8 mouse cellular contexts compared by ENCODE assay signal in genomic region chr11:3292062-3292421, GRCm38 (mm10). TPM values are rescaled to one million over a fixed set of nuclear protein-coding genes. Genes with fewer than 3 reads are reported as not detected.
A peak's percentile ranks its signal among the peaks of the same experiment; 100 is the strongest.
DNase-seq lines count a peak whose midpoint lies in the region; ATAC-seq and TF ChIP-seq lines count a peak whose summit lies in the region.

No protein-coding gene starts in this region.

- H3K27me3 ChIP-seq in cerebellum, adult 2 months (ENCODE audit: control insufficient read depth, insufficient read depth, low read length): no peaks in the 10 kb centered on the region
- no peaks in the 10 kb centered on the region for H3K27me3 ChIP-seq in intestine, embryonic 15.5 days (replicated peaks)
- no peaks in the 10 kb centered on the region for H3K27me3 ChIP-seq in neural tube, embryonic 14.5 days (ENCODE audit: control insufficient read depth, insufficient read depth, low read length)

- H3K4me3 ChIP-seq in cerebellum, adult 2 months (replicated peaks; ENCODE audit: insufficient read depth, low read depth, low read length): peak overlapping the region; percentile 92
- H3K4me3 ChIP-seq in intestine, embryonic 15.5 days (replicated peaks): peak overlapping the region; percentile 88
- peak overlapping the region; percentile 81 for H3K4me3 ChIP-seq in neural tube, embryonic 14.5 days (ENCODE audit: low read depth, low read length)

- no peak for TF ChIP-seq POLR2A in cerebellum, adult 2 months (IDR thresholded peaks at IDR 0.05; ENCODE audit: borderline replicate concordance, insufficient read depth, low read length)

- no peaks in the 10 kb centered on the region for H3K9me3 ChIP-seq in intestine, embryonic 15.5 days
- H3K9me3 ChIP-seq in neural tube, embryonic 14.5 days (ENCODE audit: control insufficient read depth, low read length): no peaks in the 10 kb centered on the region

- peak overlapping the region; percentile 98 for H3K9ac ChIP-seq in intestine, embryonic 15.5 days
- H3K9ac ChIP-seq in neural tube, embryonic 14.5 days (replicated peaks; ENCODE audit: low read depth, low read length): peak overlapping the region; percentile 97

- H3K4me2 ChIP-seq in intestine, embryonic 15.5 days (replicated peaks): peak overlapping the region; percentile 98
- H3K4me2 ChIP-seq in neural tube, embryonic 14.5 days (ENCODE audit: low read depth, low read length): peak overlapping the region; percentile 100

- H3K36me3 ChIP-seq in intestine, embryonic 15.5 days: peaks cover 19% of the 10 kb centered on the region; the same call in 1 of the 2 replicates
- H3K36me3 ChIP-seq in neural tube, embryonic 14.5 days (ENCODE audit: control insufficient read depth, insufficient read depth, low read length): peaks cover 29% of the 10 kb centered on the region

- WGBS in cerebellum, adult 2 months: 6% methylated on average over 8 of the region's 8 CpGs
- WGBS in intestine, embryonic 15.5 days: 0% methylated on average over 8 of the region's 8 CpGs
- WGBS in neural tube, embryonic 14.5 days: 0% methylated on average over 8 of the region's 8 CpGs

- peak; percentile 47 for ATAC-seq in intestine, embryonic 15.5 days
- peak; percentile 3; the same call in 1 of the 2 replicates for ATAC-seq in neural tube, embryonic 14.5 days (ENCODE audit: low read depth)

- peak overlapping the region; percentile 15 for H3K27ac ChIP-seq in cerebellum, adult 2 months (ENCODE audit: insufficient read depth, low read length)
- peak overlapping the region; percentile 100 for H3K27ac ChIP-seq in intestine, embryonic 15.5 days
- peak overlapping the region; percentile 100 for H3K27ac ChIP-seq in neural tube, embryonic 14.5 days (ENCODE audit: low read depth, low read length)

- peaks cover 17% of the 10 kb centered on the region for H3K4me1 ChIP-seq in cerebellum, adult 2 months (ENCODE audit: control insufficient read depth, insufficient read depth, low read length)
- peaks cover 40% of the 10 kb centered on the region for H3K4me1 ChIP-seq in intestine, embryonic 15.5 days (replicated peaks)
- H3K4me1 ChIP-seq in neural tube, embryonic 14.5 days (ENCODE audit: control insufficient read depth, insufficient read depth, low read length): peaks cover 45% of the 10 kb centered on the region

- intact Hi-C loops in gastrocnemius, postnatal 14 days (cut with DNase I; ENCODE audit: low total_unique reads): no loop called here

- no peak for TF ChIP-seq CTCF in cerebellum, adult 2 months (IDR thresholded peaks at IDR 0.05; ENCODE audit: borderline replicate concordance, insufficient read depth, low read depth, low read length)

- DNase-seq in right cerebral cortex, adult 18-20 months: peak; percentile 40
- DNase-seq in right cerebral cortex, postnatal 4 days: no peak
- peak; percentile 35 to 49 for DNase-seq in cerebellum, adult 2 months
- DNase-seq in gastrocnemius, postnatal 14 days: peak; percentile 47
- peak; percentile 61 to 74 for DNase-seq in lung, adult 18-20 months
- DNase-seq in urinary bladder, postnatal 25 days (ENCODE audit: low spot score): peak; percentile 55

RNA-seq across cellular contexts. Expression of gene Patz1, which starts 3.4 kb away (rescaled TPM):
- 41.0 and 44.1 TPM in 2 replicates for polyA plus RNA-seq in cerebellum, adult 2 months (2012; rRNA removed)
- total RNA-seq in gastrocnemius, postnatal 14 days (2021): 10 to 100 TPM; 11.8 to 12.8 TPM
- 34.2 and 36.1 TPM in 2 replicates for polyA plus RNA-seq in intestine, embryonic 15.5 days (2015; fragmentation: Nextera tagmentation; extraction: Ambion mirVana)
- 42.8 and 55.0 TPM in 2 replicates for polyA plus RNA-seq in neural tube, embryonic 14.5 days (2014; fragmentation: Nextera tagmentation; extraction: Ambion mirVana)

RNA-seq across cellular contexts. Expression of gene Drg1, which starts 25.8 kb away (rescaled TPM):
- 83.2 and 85.9 TPM in 2 replicates for polyA plus RNA-seq in cerebellum, adult 2 months (2012; rRNA removed)
- total RNA-seq in gastrocnemius, postnatal 14 days (2021): 10 to 100 TPM; 38.9 to 40.4 TPM
- 209 and 211 TPM in 2 replicates for polyA plus RNA-seq in intestine, embryonic 15.5 days (2015; fragmentation: Nextera tagmentation; extraction: Ambion mirVana)
- polyA plus RNA-seq in neural tube, embryonic 14.5 days (2014; fragmentation: Nextera tagmentation; extraction: Ambion mirVana): 190 and 221 TPM in 2 replicates

RNA-seq across cellular contexts. Expression of gene Pik3ip1, which starts 38.2 kb away (rescaled TPM):
- 68.2 and 76.1 TPM in 2 replicates for polyA plus RNA-seq in cerebellum, adult 2 months (2012; rRNA removed)
- 10 to 100 TPM; 10.4 to 13.0 TPM for total RNA-seq in gastrocnemius, postnatal 14 days (2021)
- 8.5 and 8.7 TPM in 2 replicates for polyA plus RNA-seq in intestine, embryonic 15.5 days (2015; fragmentation: Nextera tagmentation; extraction: Ambion mirVana)
- 24.2 and 29.4 TPM in 2 replicates for polyA plus RNA-seq in neural tube, embryonic 14.5 days (2014; fragmentation: Nextera tagmentation; extraction: Ambion mirVana)

Comparison
In these comparisons a context has a peak if more than half of its experiments do, and no peak if none do; other contexts are left out.
1. H3K27ac ChIP-seq: peak in every context shown above with its lines; median percentile 100 in intestine, embryonic 15.5 days; 100 in neural tube, embryonic 14.5 days; 15 in cerebellum, adult 2 months.